Mouse (Mus musculus) kidney, adult 2 months (tissue): ENCODE results near the gene Lrrc46.

Source experiments
- CTCF ChIP-seq: fragments of 200-500 bp; conservative IDR thresholded peaks from 2 replicates; pipeline ENCODE4 v1.5.1; 2011; ENCODE audit warnings: low read depth, mild to moderate bottlenecking, control low read depth, low read length, moderate library complexity, mixed read lengths; ENCODE audit not compliant: insufficient read depth, insufficient read length
- POLR2A ChIP-seq: fragments of 200-500 bp; IDR thresholded peaks from one replicate; pipeline ENCODE4 v1.6.1; 2011; ENCODE audit warnings: low read depth, low read length, control low read depth

DNA sequence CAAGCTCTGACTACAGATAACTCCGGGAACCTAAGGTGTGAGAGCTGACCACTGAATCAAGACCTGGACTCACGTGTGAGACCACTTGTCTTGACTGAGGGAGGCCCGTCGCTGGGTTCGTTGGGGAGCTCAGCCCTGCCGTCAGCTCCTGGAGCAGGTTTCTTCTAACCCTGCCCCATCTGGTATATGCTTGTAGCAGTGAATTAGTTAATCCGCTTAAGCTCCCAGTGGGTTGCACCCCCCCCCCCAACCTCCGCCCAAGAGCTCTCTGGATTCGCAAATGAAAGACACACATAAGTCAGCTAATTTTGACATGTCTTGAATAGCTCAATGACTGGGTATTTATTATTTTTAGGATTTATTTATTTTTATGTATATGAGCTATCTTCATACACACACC is 39.1 kb upstream of the Lrrc46 start:
- TF ChIP-seq CTCF: no peak
- TF ChIP-seq POLR2A: no peak
